Mouse (Mus musculus) intestine, embryonic 16.5 days (tissue): ENCODE data around the gene B630019K06Rik. TPM values are rescaled to one million over a fixed set of nuclear protein-coding genes. Genes with fewer than 3 reads are reported as not detected.
"Not testable (repeated sequence)": the region's sequence is repeated elsewhere in the genome, so short reads cannot be mapped to it uniquely, and the experiment has no call there.

ENCODE experiments used
- ATAC-seq: fragments of 200-750 bp; cut with Nextera tagmentation; 2 replicates; pipeline ENCODE4 v1.8.0; 2017; ENCODE audit warnings: moderate TSS enrichment, moderate library complexity
- H3K27ac ChIP-seq: fragments of 300-500 bp; sonication (generic); 2 replicates; pipeline ENCODE4 v1.5.1; 2014; ENCODE audit warnings: mild to moderate bottlenecking, low read length
- H3K27me3 ChIP-seq: fragments of 300-500 bp; sonication (generic); replicated peaks from 2 replicates; pipeline ENCODE4 v1.6.1; 2014; ENCODE audit warnings: low read length, control low read depth, mixed read lengths; ENCODE audit not compliant: control insufficient read depth, insufficient read depth
- H3K36me3 ChIP-seq: fragments of 300-500 bp; sonication (generic); 2 replicates; pipeline ENCODE4 v1.6.1; 2014; ENCODE audit warnings: low read length, control low read depth; ENCODE audit not compliant: control insufficient read depth, insufficient read depth
- H3K4me1 ChIP-seq: fragments of 300-500 bp; sonication (generic); 2 replicates; pipeline ENCODE4 v1.6.1; 2014; ENCODE audit warnings: low read length, control low read depth, mixed read lengths; ENCODE audit not compliant: control insufficient read depth, insufficient read depth
- H3K4me2 ChIP-seq: fragments of 300-500 bp; sonication (generic); 2 replicates; pipeline ENCODE4 v1.6.1; 2014; ENCODE audit warnings: low read depth, low read length, control low read depth
- H3K4me3 ChIP-seq: fragments of 300-500 bp; sonication (generic); 2 replicates; pipeline ENCODE4 v1.5.1; 2014; ENCODE audit warnings: mild to moderate bottlenecking, low read length
- H3K9ac ChIP-seq: fragments of 300-500 bp; sonication (generic); 2 replicates; pipeline ENCODE4 v1.6.1; 2014; ENCODE audit warnings: low read depth, low read length
- H3K9me3 ChIP-seq: fragments of 300-500 bp; sonication (generic); 2 replicates; pipeline ENCODE4 v1.6.1; 2016; ENCODE audit warnings: low read length, control low read depth; ENCODE audit not compliant: control insufficient read depth
- WGBS: fragments of 180-500 bp; shearing (Covaris S2); extraction: QIAGEN DNeasy Blood & Tissue Kit; methylation state at CpG from one replicate; pipeline ENCODE4 v1.1.7; 2014; 5-methylcytosine and 5-hydroxymethylcytosine counted together
- polyA plus RNA-seq: library from polyadenylated mRNA; unstranded; fragments of >200 nt; fragmentation: Nextera tagmentation; extraction: Ambion mirVana; gene quantifications from 2 replicates; pipeline ENCODE4 v1.2.1, GENCODE M21; 2015

Gene B630019K06Rik
- polyA plus RNA-seq: 1.6 and 1.7 TPM in 2 replicates

- H3K36me3 ChIP-seq: no peaks in the 10 kb centered on the region
- H3K9me3 ChIP-seq: no peaks in the 10 kb centered on the region
- H3K27ac ChIP-seq: peak within 1 kb of the TSS; percentile 77
- peak within 1 kb of the TSS; percentile 69 for H3K4me2 ChIP-seq
- peak within 1 kb of the TSS; percentile 74 for H3K9ac ChIP-seq
- no peaks in the 10 kb centered on the region for H3K27me3 ChIP-seq
- 15% methylated on average over 89 of the region's 95 CpGs for WGBS
- H3K4me3 ChIP-seq: peak within 1 kb of the TSS; percentile 60
- ATAC-seq: peak; percentile 98
- H3K4me1 ChIP-seq: no peaks in the 10 kb centered on the region
Observed at GRCm38 (mm10) chrX:8892343-8893155, at the start of gene B630019K06Rik. TSS of gene B630019K06Rik (plus strand) at chrX:8892382.

GRCm38 (mm10) chrX:8843694-8844093 lies 48.5 kb upstream of the B630019K06Rik start, which contains the start of gene Gm6592:
TSS of gene Gm6592 (plus strand) at chrX:8843994.
- WGBS: 76% methylated on average over 1 of the region's 1 CpGs
- no peaks in the 10 kb centered on the region for H3K27me3 ChIP-seq
- H3K4me3 ChIP-seq: no peak within 1 kb of the TSS
- no peaks in the 10 kb centered on the region for H3K4me1 ChIP-seq
- no peak within 1 kb of the TSS for H3K27ac ChIP-seq
- no peaks in the 10 kb centered on the region for H3K36me3 ChIP-seq
- no peak within 1 kb of the TSS for H3K4me2 ChIP-seq
- no peak for ATAC-seq
- H3K9me3 ChIP-seq: no peaks in the 10 kb centered on the region
- no peak within 1 kb of the TSS for H3K9ac ChIP-seq

- H3K4me2 ChIP-seq: no peak overlapping the region
- H3K4me1 ChIP-seq: no peaks in the 10 kb centered on the region
- no peak for ATAC-seq
- no peaks in the 10 kb centered on the region for H3K36me3 ChIP-seq
- WGBS: 88% methylated on average over 10 of the region's 10 CpGs
- no peak overlapping the region for H3K4me3 ChIP-seq
- no peak overlapping the region for H3K27ac ChIP-seq
- H3K9me3 ChIP-seq: no peaks in the 10 kb centered on the region
- no peak overlapping the region for H3K9ac ChIP-seq
- H3K27me3 ChIP-seq: no peaks in the 10 kb centered on the region
Observed at GRCm38 (mm10) chrX:8852486-8852885, 39.7 kb upstream of the B630019K06Rik start.

GRCm38 (mm10) chrX:8864331-8864730 lies 27.9 kb upstream of the B630019K06Rik start:
- not testable (repeated sequence) for H3K4me2 ChIP-seq, H3K9ac ChIP-seq, H3K9me3 ChIP-seq, H3K4me3 ChIP-seq, H3K4me1 ChIP-seq, H3K36me3 ChIP-seq, H3K27ac ChIP-seq, H3K27me3 ChIP-seq
- ATAC-seq: peak; percentile 60
- 9% methylated on average over 3 of the region's 3 CpGs for WGBS

GRCm38 (mm10) chrX:8873953-8874352 lies 18.2 kb upstream of the B630019K06Rik start, which contains the start of gene Gm5751:
TSS of gene Gm5751 (plus strand) at chrX:8874253.
- not testable (repeated sequence) for H3K4me2 ChIP-seq, ATAC-seq, H3K27ac ChIP-seq, H3K4me1 ChIP-seq, H3K36me3 ChIP-seq, H3K9ac ChIP-seq, H3K9me3 ChIP-seq, H3K4me3 ChIP-seq, H3K27me3 ChIP-seq
- WGBS: 89% methylated on average over 3 of the region's 4 CpGs

GRCm38 (mm10) chrX:8884336-8884735 lies 7.8 kb upstream of the B630019K06Rik start:
- WGBS: 69% methylated on average over 4 of the region's 4 CpGs
- no peaks in the 10 kb centered on the region for H3K9me3 ChIP-seq
- no peaks in the 10 kb centered on the region for H3K4me1 ChIP-seq
- no peaks in the 10 kb centered on the region for H3K36me3 ChIP-seq
- no peak overlapping the region for H3K4me2 ChIP-seq
- H3K4me3 ChIP-seq: no peak overlapping the region
- no peak for ATAC-seq
- H3K27me3 ChIP-seq: no peaks in the 10 kb centered on the region
- H3K27ac ChIP-seq: no peak overlapping the region
- no peak overlapping the region for H3K9ac ChIP-seq

GRCm38 (mm10) chrX:8891975-8892342 lies 223 bp upstream of the B630019K06Rik start:
- H3K4me3 ChIP-seq: peak overlapping the region; percentile 60
- no peaks in the 10 kb centered on the region for H3K9me3 ChIP-seq
- peak overlapping the region; percentile 69 for H3K4me2 ChIP-seq
- H3K36me3 ChIP-seq: no peaks in the 10 kb centered on the region
- H3K4me1 ChIP-seq: no peaks in the 10 kb centered on the region
- peak; percentile 5 for ATAC-seq
- H3K27me3 ChIP-seq: no peaks in the 10 kb centered on the region
- WGBS: 34% methylated on average over 5 of the region's 9 CpGs
- no peak overlapping the region for H3K27ac ChIP-seq
- peak overlapping the region; percentile 74 for H3K9ac ChIP-seq

GRCm38 (mm10) chrX:8893182-8893651 lies 1.0 kb downstream of the B630019K06Rik start:
- H3K27me3 ChIP-seq: no peaks in the 10 kb centered on the region
- no peaks in the 10 kb centered on the region for H3K9me3 ChIP-seq
- peak overlapping the region; percentile 69 for H3K4me2 ChIP-seq
- peak overlapping the region; percentile 77 for H3K27ac ChIP-seq
- 16% methylated on average over 39 of the region's 42 CpGs for WGBS
- ATAC-seq: peak; percentile 58
- H3K36me3 ChIP-seq: no peaks in the 10 kb centered on the region
- H3K4me3 ChIP-seq: peak overlapping the region; percentile 60
- H3K9ac ChIP-seq: peak overlapping the region; percentile 74
- no peaks in the 10 kb centered on the region for H3K4me1 ChIP-seq

- 76% methylated on average over 4 of the region's 4 CpGs for WGBS
- Histone ChIP-seq H3K4me2 (no peak overlapping the region), H3K4me1 (no peaks in the 10 kb centered on the region), H3K36me3 (no peaks in the 10 kb centered on the region), H3K9ac (no peak overlapping the region), H3K9me3 (no peaks in the 10 kb centered on the region), H3K27ac (no peak overlapping the region), H3K27me3 (no peaks in the 10 kb centered on the region), H3K4me3 (no peak overlapping the region)
- ATAC-seq: no peak
Observed at GRCm38 (mm10) chrX:8900823-8901222, 8.6 kb downstream of the B630019K06Rik start.
